Mouse (Mus musculus): Measurements from ENCODE around the gene Brinp2. TPM values are rescaled to one million over a fixed set of nuclear protein-coding genes. Genes with fewer than 3 reads are reported as not detected.

Brinp2 gene
- polyA plus RNA-seq (2015; fragmentation: Nextera tagmentation; extraction: Ambion mirVana): 1.7 and 6.8 TPM in 2 replicates

GRCm38 (mm10) chr1:158356051-158356461 lies at the start of gene Brinp2:
Gene Brinp2 (minus strand): TSS chr1:158356326.

GRCm38 (mm10) chr1:158361964-158362291 lies 5.8 kb upstream of the Brinp2 start, which contains the start of gene Astn1:
Gene Astn1 (plus strand): TSS chr1:158362273.

Other genes starting within 250 kb of the Brinp2 start
- 2.2 and 4.3 TPM in 2 replicates for gene Astn1, start 5.9 kb upstream of the Brinp2 start, polyA plus RNA-seq (2015; fragmentation: Nextera tagmentation; extraction: Ambion mirVana)

Data from adrenal gland, postnatal 0 days (tissue).